Mouse (Mus musculus) layer of hippocampus, adult 18-20 months (tissue): ENCODE measurements around the gene Olfr464. TPM values are rescaled to one million over a fixed set of nuclear protein-coding genes. Genes with fewer than 3 reads are reported as not detected.
"Not testable (repeated sequence)": the region's sequence is repeated elsewhere in the genome, so short reads cannot be mapped to it uniquely, and the experiment has no call there.

Source experiments
- DNase-seq, 2 experiments: peaks; one replicate each; pipeline ENCODE4 v3.0.0; 2022; ENCODE audit warnings: low spot score in 2 of 2
- total RNA-seq, 2 experiments: library from RNA; stranded (reverse); gene quantifications; 2 replicates each; pipeline ENCODE4 v1.2.3; 2021

Gene Olfr464
- total RNA-seq, 2 experiments from 2014 or later: not detected

- DNase-seq: not testable (repeated sequence)
These were observed 53.9 kb downstream of the Olfr464 start for GRCm38 (mm10) chr11:87866891-87867290.

Other genes with a start within 250 kb of the Olfr464 start
- gene Supt4a, start 183.4 kb downstream of the Olfr464 start, total RNA-seq: 10 to 100 TPM; 75.6 to 77.3 TPM
- 100 to 1,000 TPM; 128 to 144 TPM for gene Tspoap1, start 160.4 kb downstream of the Olfr464 start, total RNA-seq
- under 1 TPM in 1 of 2 experiments, not detected in 1; 0.22 TPM for gene Mpo, start 127.4 kb downstream of the Olfr464 start, total RNA-seq
- gene Lpo, start 92.7 kb downstream of the Olfr464 start, total RNA-seq: under 1 TPM; 0.15 to 0.37 TPM
- 1 to 10 TPM; 5.6 TPM for gene Mks1, start 67.8 kb downstream of the Olfr464 start, total RNA-seq
- gene Epx, start 45.4 kb downstream of the Olfr464 start, total RNA-seq: under 1 TPM in 1 of 2 experiments, not detected in 1; 0.41 TPM
- gene Olfr462, start 28.7 kb downstream of the Olfr464 start, total RNA-seq: not detected
- not detected for gene Olfr463, start 23.6 kb downstream of the Olfr464 start, total RNA-seq
- 100 to 1,000 TPM; 484 to 500 TPM for gene Dynll2, start 66.6 kb upstream of the Olfr464 start, total RNA-seq
- 100 to 1,000 TPM; 219 to 225 TPM for gene Srsf1, start 126.4 kb upstream of the Olfr464 start, total RNA-seq
- 10 to 100 TPM; 23.2 to 24.7 TPM for gene Vezf1, start 147.3 kb upstream of the Olfr464 start, total RNA-seq
- gene Cuedc1, start 177.1 kb upstream of the Olfr464 start, total RNA-seq: 10 to 100 TPM; 27.9 to 31.8 TPM